Mouse (Mus musculus): Measurements from ENCODE around the gene Sphk1. TPM values are rescaled to one million over a fixed set of nuclear protein-coding genes. Genes with fewer than 3 reads are reported as not detected.
A peak's percentile ranks its signal among the peaks of the same experiment; 100 is the strongest.

Sphk1 gene
- total RNA-seq, 2 experiments from 2014 or later: 1.4 to 1.9 TPM

DNA sequence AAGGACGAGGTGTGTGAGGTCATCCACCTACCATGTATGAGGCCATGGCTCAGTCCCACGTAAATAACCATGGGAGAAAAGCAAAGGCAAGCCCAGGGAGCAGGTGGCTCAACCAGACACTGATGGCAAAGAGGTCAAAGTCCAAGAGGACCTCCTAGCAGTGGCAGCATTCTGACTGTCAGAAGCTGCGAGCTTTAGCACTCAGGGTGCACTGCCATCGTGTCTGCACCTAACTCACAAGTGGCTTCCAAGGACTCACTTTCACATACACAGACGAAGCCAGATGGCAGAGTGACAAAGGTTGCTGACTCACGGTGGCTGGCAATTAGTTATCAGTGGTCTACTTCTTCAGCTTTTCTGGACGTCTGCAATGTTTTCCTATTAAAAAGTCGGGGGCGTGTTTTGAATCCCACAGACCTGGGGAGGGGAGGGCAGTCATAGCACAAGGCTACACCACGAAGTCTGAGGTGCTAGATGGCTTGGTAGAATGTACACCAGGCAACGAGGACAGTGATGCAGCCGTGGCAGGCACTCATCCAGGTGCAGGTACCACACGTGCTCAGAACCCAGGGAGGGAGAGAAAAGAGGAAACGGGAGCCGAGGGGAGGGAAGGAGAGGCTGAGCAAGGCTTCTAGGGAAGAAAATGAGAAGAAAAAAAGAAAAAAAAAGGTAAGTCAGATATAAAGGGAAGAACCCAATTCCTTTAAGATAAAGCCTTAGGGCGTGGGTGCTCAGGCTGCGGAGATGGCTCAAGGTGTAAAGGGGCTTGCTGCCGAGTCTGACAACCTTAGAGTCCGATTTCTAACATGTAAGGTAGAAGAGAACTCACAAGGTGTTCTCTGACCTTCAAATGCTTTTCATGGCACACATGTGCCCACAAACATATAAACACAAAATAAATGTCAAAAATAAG is 41.3 kb downstream of the Sphk1 start:
- DNase-seq (ENCODE audit: low spot score): peak; percentile 34
- intact Hi-C loops (cut with DNase I): no loop called here

- no peak for DNase-seq (ENCODE audit: low spot score)
- intact Hi-C loops (cut with DNase I): no loop called here
Measured at GRCm38 (mm10) chr11:116572756-116573543, 42.2 kb downstream of the Sphk1 start.

GRCm38 (mm10) chr11:116574486-116574885 is 43.8 kb downstream of the Sphk1 start:
- DNase-seq (ENCODE audit: low spot score): no peak
- intact Hi-C loops (cut with DNase I): no loop called here

GRCm38 (mm10) chr11:116574982-116575381 is 44.3 kb downstream of the Sphk1 start:
- intact Hi-C loops (cut with DNase I): no loop called here
- no peak for DNase-seq (ENCODE audit: low spot score)

DNA sequence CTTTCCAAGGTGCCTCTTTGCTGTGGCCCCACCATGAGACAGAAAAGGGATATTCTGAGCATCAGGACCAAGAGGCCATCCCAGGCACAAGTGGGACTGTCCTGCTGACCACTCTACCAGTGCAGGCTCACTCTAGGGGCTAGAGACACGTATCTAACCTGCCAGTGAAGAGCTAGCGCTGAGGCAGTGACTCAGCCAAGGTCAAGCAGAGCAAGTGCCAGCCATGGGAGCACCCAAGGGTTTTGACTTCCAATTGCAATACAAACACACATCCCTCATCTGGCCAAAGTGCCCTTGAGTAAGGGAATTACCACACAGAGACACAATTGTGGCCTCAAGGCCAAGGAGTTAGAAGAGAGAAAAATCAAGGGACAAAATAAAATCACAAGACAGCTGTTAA is 44.7 kb downstream of the Sphk1 start:
- DNase-seq (ENCODE audit: low spot score): no peak
- intact Hi-C loops (cut with DNase I): no loop called here

GRCm38 (mm10) chr11:116579280-116579679 is 48.6 kb downstream of the Sphk1 start:
- intact Hi-C loops (cut with DNase I): no loop called here
- DNase-seq (ENCODE audit: low spot score): no peak

- intact Hi-C loops (cut with DNase I): no loop called here
- DNase-seq (ENCODE audit: low spot score): no peak
Measured at GRCm38 (mm10) chr11:116580031-116580652, 49.4 kb downstream of the Sphk1 start.

DNA sequence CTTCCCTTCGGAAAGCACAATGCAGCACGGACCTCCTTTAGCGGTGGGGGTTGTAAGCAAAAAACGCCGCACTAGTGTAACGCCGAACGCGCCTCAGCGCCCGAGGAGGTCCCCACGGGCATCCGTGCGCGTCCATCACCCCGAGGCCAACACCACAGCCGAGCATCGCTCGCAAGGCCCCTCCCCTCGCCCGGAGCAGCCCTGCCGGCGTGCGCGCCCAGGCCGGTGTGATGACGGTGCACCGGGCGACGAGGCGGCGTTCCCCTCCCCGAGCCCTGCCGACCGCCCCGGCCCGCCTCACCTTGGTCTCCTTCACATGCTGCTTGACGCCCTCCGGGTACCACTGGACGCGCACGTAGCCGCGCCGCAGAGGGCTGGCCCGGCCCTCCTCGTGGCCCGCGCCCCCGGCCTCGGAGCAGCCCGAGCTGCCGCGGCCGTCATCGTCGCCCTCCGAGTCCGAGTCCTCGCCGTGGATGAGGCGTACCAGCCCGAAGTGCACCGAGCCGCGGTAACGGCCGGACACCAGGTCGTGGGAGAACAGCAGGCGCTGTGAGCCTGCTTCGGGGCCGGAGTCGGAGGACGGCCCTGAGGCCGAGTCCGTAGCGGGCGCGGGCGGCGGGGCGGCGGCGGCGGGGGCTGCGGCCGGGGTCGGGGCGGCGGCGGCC is 50.1 kb downstream of the Sphk1 start:
- intact Hi-C loops (cut with DNase I): no loop called here
- DNase-seq (ENCODE audit: low spot score): no peak

- peak; percentile 74 for DNase-seq (ENCODE audit: low spot score)
- intact Hi-C loops (cut with DNase I): no loop called here
Measured at GRCm38 (mm10) chr11:116581376-116581814, 50.7 kb downstream of the Sphk1 start, which contains the start of gene Ube2o. TSS of gene Ube2o (minus strand) at chr11:116581447.

DNA sequence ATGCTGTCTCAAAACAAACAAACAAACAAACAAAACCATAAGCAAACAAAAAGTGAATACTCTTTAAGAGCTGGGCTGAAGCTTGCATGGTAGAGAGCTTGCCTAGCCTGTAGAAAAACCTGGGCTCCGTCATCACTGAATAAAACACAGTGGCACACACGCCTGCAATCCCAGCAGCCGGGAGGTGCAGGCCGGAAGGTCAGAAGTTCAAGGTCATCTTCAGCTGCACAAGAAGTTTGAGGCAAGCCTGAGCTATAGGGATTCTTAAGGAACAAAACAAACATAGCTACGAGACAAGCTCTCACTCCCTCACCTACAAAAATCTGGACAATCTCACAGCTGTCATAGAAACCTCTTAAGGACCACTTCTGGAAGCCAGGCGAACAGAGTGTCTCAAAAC is 55.0 kb downstream of the Sphk1 start:
- intact Hi-C loops (cut with DNase I): no loop called here
- no peak for DNase-seq (ENCODE audit: low spot score)

Other genes with a start within 250 kb of the Sphk1 start
- not detected for gene Galr2, start 250.0 kb upstream of the Sphk1 start, total RNA-seq (2021)
- gene Exoc7, start 223.7 kb upstream of the Sphk1 start, total RNA-seq (2021): 10 to 100 TPM; 42.8 to 43.9 TPM
- gene Foxj1, start 195.5 kb upstream of the Sphk1 start, total RNA-seq (2021): not detected
- gene Rnf157, start 117.9 kb upstream of the Sphk1 start, total RNA-seq (2021): 1 to 10 TPM; 3.9 to 4.1 TPM
- 10 to 100 TPM; 36.7 to 37.9 TPM for gene Ubald2, start 96.8 kb upstream of the Sphk1 start, total RNA-seq (2021)
- gene Qrich2, start 64.7 kb upstream of the Sphk1 start, total RNA-seq (2021): not detected
- gene Prpsap1, start 36.7 kb upstream of the Sphk1 start, total RNA-seq (2021): 10 to 100 TPM; 33.2 to 35.1 TPM
- gene Ube2o, start 50.5 kb downstream of the Sphk1 start, total RNA-seq (2021): 10 to 100 TPM; 31.4 to 37.1 TPM
- gene Aanat, start 55.5 kb downstream of the Sphk1 start, total RNA-seq (2021): not detected
- gene Rhbdf2, start 96.1 kb downstream of the Sphk1 start, total RNA-seq (2021): 10 to 100 TPM; 10.6 to 12.8 TPM
- gene Prcd, start 122.6 kb downstream of the Sphk1 start, total RNA-seq (2021): 1 to 10 TPM; 1.0 to 1.6 TPM
- 10 to 100 TPM; 34.8 to 49.8 TPM for gene Cygb, start 123.4 kb downstream of the Sphk1 start, total RNA-seq (2021)
- not detected for gene St6galnac1, start 244.6 kb downstream of the Sphk1 start, total RNA-seq (2021)